Mouse (Mus musculus) neural tube, embryonic 13.5 days (tissue): ENCODE measurements around the gene Klf17. TPM values are rescaled to one million over a fixed set of nuclear protein-coding genes. Genes with fewer than 3 reads are reported as not detected.
"Not testable (repeated sequence)": the region's sequence is repeated elsewhere in the genome, so short reads cannot be mapped to it uniquely, and the experiment has no call there.

Source experiments
- ATAC-seq: fragments of 200-750 bp; cut with Nextera tagmentation; 2 replicates; pipeline ENCODE4 v1.8.0; 2017; ENCODE audit warnings: low read depth, mild to moderate bottlenecking, moderate TSS enrichment, moderate library complexity
- H3K27ac ChIP-seq: fragments of 300-500 bp; sonication (generic); replicated peaks from 2 replicates; pipeline ENCODE4 v1.5.1; 2015; ENCODE audit warnings: moderate library complexity, mild to moderate bottlenecking, inconsistent platforms
- H3K27me3 ChIP-seq: fragments of 300-500 bp; sonication (generic); 2 replicates; pipeline ENCODE4 v1.6.1; 2015; ENCODE audit warnings: mild to moderate bottlenecking, inconsistent platforms
- H3K36me3 ChIP-seq: fragments of 300-500 bp; sonication (generic); 2 replicates; pipeline ENCODE4 v1.6.1; 2015; ENCODE audit warnings: mild to moderate bottlenecking, inconsistent platforms
- H3K4me1 ChIP-seq: fragments of 300-500 bp; sonication (generic); replicated peaks from 2 replicates; pipeline ENCODE4 v1.6.1; 2015; ENCODE audit warnings: inconsistent platforms
- H3K4me2 ChIP-seq: fragments of 300-500 bp; sonication (generic); 2 replicates; pipeline ENCODE4 v1.6.1; 2015; ENCODE audit warnings: inconsistent platforms, mild to moderate bottlenecking, moderate library complexity
- H3K4me3 ChIP-seq: fragments of 300-500 bp; sonication (generic); 2 replicates; pipeline ENCODE4 v1.5.1; 2015; ENCODE audit warnings: mild to moderate bottlenecking, inconsistent platforms
- H3K9ac ChIP-seq: fragments of 300-500 bp; sonication (generic); 2 replicates; pipeline ENCODE4 v1.6.1; 2015; ENCODE audit warnings: moderate library complexity, mild to moderate bottlenecking, inconsistent platforms
- H3K9me3 ChIP-seq: fragments of 300-500 bp; sonication (generic); 2 replicates; pipeline ENCODE4 v1.6.1; 2016; ENCODE audit warnings: inconsistent platforms
- WGBS: fragments of 180-500 bp; shearing (Covaris S2); methylation state at CpG from one replicate; pipeline ENCODE4 v1.1.7; 2015; 5-methylcytosine and 5-hydroxymethylcytosine counted together
- polyA plus RNA-seq: library from polyadenylated mRNA; unstranded; fragments of >200 nt; fragmentation: Nextera tagmentation; extraction: Ambion mirVana; gene quantifications from 2 replicates; pipeline ENCODE4 v1.2.1, GENCODE M21; 2015

The Klf17 gene
- not detected in 2 replicates for polyA plus RNA-seq

DNA sequence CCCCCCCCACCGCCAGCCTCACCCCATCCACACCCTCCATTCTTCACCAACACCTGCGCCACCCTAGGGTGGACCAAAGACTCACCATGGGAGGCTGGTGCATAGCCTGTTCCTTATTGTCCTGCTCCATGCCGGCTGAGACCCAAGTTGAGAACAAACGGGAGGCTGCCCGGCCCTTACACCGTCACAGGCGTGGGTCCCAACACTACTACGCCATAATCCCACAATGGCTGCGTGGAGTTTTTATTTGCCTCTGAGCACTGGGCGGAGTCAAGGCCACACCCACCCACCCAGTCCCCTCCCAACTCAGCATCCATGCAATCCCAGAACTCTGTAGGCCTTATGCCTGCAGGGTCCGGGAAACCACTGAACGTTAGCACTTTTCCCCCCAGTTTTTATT, at the start of gene Klf17:
Gene Klf17 (minus strand): TSS at position 233 of the 400 bp plus-strand sequence.
- ATAC-seq, result no peak
- Histone ChIP-seq H3K9me3 (no peaks in the 10 kb centered on the region; the same call in 1 of the 2 replicates), H3K4me3 (no peak within 1 kb of the TSS), H3K9ac (no peak within 1 kb of the TSS), H3K36me3 (no peaks in the 10 kb centered on the region), H3K27ac (no peak within 1 kb of the TSS), H3K4me2 (no peak within 1 kb of the TSS), H3K27me3 (no peaks in the 10 kb centered on the region), H3K4me1 (no peaks in the 10 kb centered on the region)
- 80% methylated on average over 11 of the region's 12 CpGs for WGBS

DNA sequence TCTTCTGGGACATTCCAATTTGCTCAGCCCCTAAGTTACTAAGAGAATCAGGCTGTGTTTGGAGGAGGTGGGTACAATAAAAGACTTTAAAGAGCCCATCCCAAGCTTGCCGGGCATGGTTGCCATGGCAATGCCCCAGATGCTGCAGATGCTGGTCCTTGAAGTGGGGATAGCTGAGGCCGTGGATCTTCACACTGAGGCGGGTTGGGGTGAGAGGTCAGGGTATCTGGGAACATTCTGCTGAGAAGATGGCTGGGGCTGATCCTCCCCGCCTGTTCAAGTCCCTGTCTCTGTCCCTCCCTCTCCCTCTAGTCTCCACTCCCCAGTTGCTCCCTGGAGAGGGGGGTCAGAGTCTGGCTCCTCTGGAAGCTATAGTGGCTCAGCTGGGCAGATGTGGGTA, 48.9 kb upstream of the Klf17 start:
- Histone ChIP-seq H3K27me3 (no peaks in the 10 kb centered on the region), H3K4me1 (no peaks in the 10 kb centered on the region), H3K36me3 (no peaks in the 10 kb centered on the region), H3K9ac (no peak overlapping the region), H3K27ac (no peak overlapping the region), H3K9me3 (0 out of 2 replicates have a peak, but pooled peaks cover 6% of the 10 kb centered on the region), H3K4me3 (no peak overlapping the region), H3K4me2 (no peak overlapping the region)
- no peak for ATAC-seq
- 22% methylated on average over 4 of the region's 4 CpGs for WGBS

GRCm38 (mm10) chr4:117813591-117814192, 48.2 kb upstream of the Klf17 start:
- no peak overlapping the region for H3K4me2 ChIP-seq
- WGBS, result 73% methylated on average over 9 of the region's 9 CpGs
- H3K4me1 ChIP-seq, result no peaks in the 10 kb centered on the region
- no peaks in the 10 kb centered on the region for H3K36me3 ChIP-seq
- no peak overlapping the region for H3K9ac ChIP-seq
- H3K4me3 ChIP-seq, result no peak overlapping the region
- 0 out of 2 replicates have a peak, but pooled peaks cover 6% of the 10 kb centered on the region for H3K9me3 ChIP-seq
- no peaks in the 10 kb centered on the region for H3K27me3 ChIP-seq
- no peak for ATAC-seq
- H3K27ac ChIP-seq, result no peak overlapping the region

- Histone ChIP-seq H3K9ac (no peak overlapping the region), H3K4me2 (no peak overlapping the region), H3K36me3 (no peaks in the 10 kb centered on the region), H3K27me3 (no peaks in the 10 kb centered on the region), H3K4me3 (no peak overlapping the region), H3K4me1 (no peaks in the 10 kb centered on the region), H3K9me3 (no peaks in the 10 kb centered on the region), H3K27ac (no peak overlapping the region)
- WGBS, result 75% methylated on average over 2 of the region's 2 CpGs
- no peak for ATAC-seq
Measured at GRCm38 (mm10) chr4:117810933-117811332, 45.5 kb upstream of the Klf17 start.

DNA sequence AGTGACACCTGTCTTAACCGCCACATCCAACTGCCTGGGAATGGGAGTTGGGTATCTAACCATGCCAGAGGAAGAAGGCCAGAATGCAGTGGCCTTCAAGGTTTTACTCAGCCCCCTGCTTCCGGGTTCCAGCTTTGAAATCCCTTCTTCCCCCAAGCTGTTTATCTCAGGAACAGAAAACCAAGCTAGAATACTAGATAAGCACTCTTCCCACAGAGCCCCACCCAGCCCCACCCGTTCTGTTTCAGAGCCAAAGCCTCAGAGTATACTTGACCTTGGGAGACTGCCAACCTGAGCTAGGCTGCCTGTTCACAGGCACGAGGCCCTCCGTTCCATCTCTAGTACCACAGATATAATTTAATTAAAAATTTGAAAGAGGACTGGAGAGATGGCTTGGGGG, 41.5 kb upstream of the Klf17 start:
- Histone ChIP-seq H3K9me3 (no peaks in the 10 kb centered on the region), H3K27me3 (no peaks in the 10 kb centered on the region), H3K4me3 (no peak overlapping the region), H3K4me2 (no peak overlapping the region), H3K4me1 (no peaks in the 10 kb centered on the region), H3K27ac (no peak overlapping the region), H3K36me3 (no peaks in the 10 kb centered on the region), H3K9ac (no peak overlapping the region)
- ATAC-seq, result no peak
- 86% methylated on average over 5 of the region's 5 CpGs for WGBS

- H3K4me2 ChIP-seq, result no peak overlapping the region
- H3K36me3 ChIP-seq, result no peaks in the 10 kb centered on the region
- no peaks in the 10 kb centered on the region for H3K9me3 ChIP-seq
- H3K4me3 ChIP-seq, result no peak overlapping the region
- 79% methylated on average over 6 of the region's 6 CpGs for WGBS
- no peaks in the 10 kb centered on the region for H3K4me1 ChIP-seq
- ATAC-seq, result no peak
- no peak overlapping the region for H3K9ac ChIP-seq
- no peaks in the 10 kb centered on the region for H3K27me3 ChIP-seq
- no peak overlapping the region for H3K27ac ChIP-seq
Measured at GRCm38 (mm10) chr4:117799904-117800303, 34.5 kb upstream of the Klf17 start.

- no peaks in the 10 kb centered on the region for H3K9me3 ChIP-seq
- no peaks in the 10 kb centered on the region for H3K27me3 ChIP-seq
- H3K4me1 ChIP-seq, result no peaks in the 10 kb centered on the region
- WGBS, result 78% methylated on average over 10 of the region's 10 CpGs
- no peak overlapping the region for H3K4me2 ChIP-seq
- no peaks in the 10 kb centered on the region for H3K36me3 ChIP-seq
- H3K27ac ChIP-seq, result no peak overlapping the region
- ATAC-seq, result no peak
- H3K9ac ChIP-seq, result no peak overlapping the region
- H3K4me3 ChIP-seq, result no peak overlapping the region
Measured at GRCm38 (mm10) chr4:117788308-117788707, 22.9 kb upstream of the Klf17 start.

- Histone ChIP-seq H3K4me1 (no peaks in the 10 kb centered on the region), H3K4me3 (no peak overlapping the region), H3K9me3 (no peaks in the 10 kb centered on the region), H3K27ac (no peak overlapping the region), H3K9ac (no peak overlapping the region), H3K4me2 (peak overlapping the region; percentile 33), H3K27me3 (no peaks in the 10 kb centered on the region), H3K36me3 (no peaks in the 10 kb centered on the region)
- ATAC-seq, result peak; percentile 77; the same call in 1 of the 2 replicates
- 38% methylated on average over 8 of the region's 8 CpGs for WGBS
Measured at GRCm38 (mm10) chr4:117786963-117787362, 21.5 kb upstream of the Klf17 start.

DNA sequence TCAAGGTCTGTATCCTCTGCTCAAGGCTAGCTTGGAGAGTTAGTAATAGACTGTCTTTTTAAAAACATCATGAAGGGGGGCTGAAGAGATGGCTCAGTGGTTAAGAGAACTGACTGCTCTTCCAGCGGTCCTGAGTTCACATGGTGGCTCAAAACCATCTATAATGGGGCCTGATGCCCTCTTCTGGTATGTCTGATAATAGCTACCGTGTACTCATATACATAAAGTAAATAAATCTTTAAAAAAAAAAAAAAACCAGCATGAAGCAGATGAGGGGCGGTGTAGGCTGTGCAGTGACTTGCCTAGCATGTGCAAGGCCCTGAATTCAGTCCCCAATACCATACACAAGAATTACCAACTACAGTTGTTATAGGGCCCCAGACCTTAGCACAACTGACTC, 17.5 kb upstream of the Klf17 start:
- WGBS, result 78% methylated on average over 3 of the region's 3 CpGs
- Histone ChIP-seq H3K36me3 (no peaks in the 10 kb centered on the region), H3K27me3 (no peaks in the 10 kb centered on the region), H3K4me1 (peaks cover 10% of the 10 kb centered on the region), H3K9ac (no peak overlapping the region), H3K4me2 (no peak overlapping the region), H3K4me3 (no peak overlapping the region), H3K9me3 (no peaks in the 10 kb centered on the region), H3K27ac (no peak overlapping the region)
- no peak for ATAC-seq

- WGBS, result 73% methylated on average over 9 of the region's 9 CpGs
- Histone ChIP-seq H3K9me3 (no peaks in the 10 kb centered on the region), H3K27ac (no peak overlapping the region), H3K9ac (no peak overlapping the region), H3K27me3 (no peaks in the 10 kb centered on the region), H3K4me1 (no peaks in the 10 kb centered on the region), H3K36me3 (no peaks in the 10 kb centered on the region), H3K4me2 (no peak overlapping the region), H3K4me3 (no peak overlapping the region)
- ATAC-seq, result no peak
Measured at GRCm38 (mm10) chr4:117772960-117773359, 7.5 kb upstream of the Klf17 start.

- H3K4me3 ChIP-seq, result no peak overlapping the region
- 21% methylated on average over 5 of the region's 5 CpGs for WGBS
- no peak for ATAC-seq
Measured at GRCm38 (mm10) chr4:117770935-117771334, 5.5 kb upstream of the Klf17 start.

GRCm38 (mm10) chr4:117760151-117760550, 5.3 kb downstream of the Klf17 start:
- no peaks in the 10 kb centered on the region for H3K4me1 ChIP-seq
- H3K36me3 ChIP-seq, result no peaks in the 10 kb centered on the region
- ATAC-seq, result no peak
- no peaks in the 10 kb centered on the region for H3K9me3 ChIP-seq
- no peaks in the 10 kb centered on the region for H3K27me3 ChIP-seq
- no peak overlapping the region for H3K4me2 ChIP-seq
- H3K9ac ChIP-seq, result no peak overlapping the region
- H3K27ac ChIP-seq, result no peak overlapping the region
- 96% methylated on average over 5 of the region's 5 CpGs for WGBS
- H3K4me3 ChIP-seq, result no peak overlapping the region

More at GRCm38 (mm10) chr4:117770935-117771334, 5.5 kb upstream of the Klf17 start:
- Histone ChIP-seq H3K27me3 (no peaks in the 10 kb centered on the region), H3K9me3 (no peaks in the 10 kb centered on the region; the same call in 1 of the 2 replicates), H3K27ac (no peak overlapping the region), H3K4me2 (no peak overlapping the region), H3K36me3 (no peaks in the 10 kb centered on the region), H3K9ac (no peak overlapping the region), H3K4me1 (no peaks in the 10 kb centered on the region)

DNA sequence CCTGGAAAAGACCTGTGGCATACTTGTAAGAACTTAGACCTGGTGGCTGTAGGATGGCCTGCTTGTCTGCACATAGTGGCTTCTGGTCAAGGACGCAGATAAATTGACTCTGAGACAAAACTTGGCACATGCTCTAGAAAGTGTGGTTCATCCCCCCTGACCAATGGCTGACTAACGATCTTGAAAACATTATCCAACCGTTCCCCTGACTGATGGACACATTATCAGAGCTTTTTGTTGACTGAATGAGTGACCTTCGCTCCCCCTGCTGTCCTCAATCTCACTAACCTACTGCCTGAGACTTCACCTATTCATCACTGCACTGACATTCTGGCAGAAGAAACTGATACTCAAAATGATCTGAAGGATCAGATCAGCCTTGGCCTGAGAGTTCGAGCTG, 13.0 kb downstream of the Klf17 start:
- H3K4me1 ChIP-seq, H3K27me3 ChIP-seq, ATAC-seq, H3K9me3 ChIP-seq, H3K27ac ChIP-seq, H3K9ac ChIP-seq, H3K4me2 ChIP-seq, H3K4me3 ChIP-seq, H3K36me3 ChIP-seq: not testable (repeated sequence)
- 82% methylated on average over 5 of the region's 5 CpGs for WGBS
